Mouse (Mus musculus) ES-E14 (cell line): ENCODE data around the gene Aim2. TPM values are rescaled to one million over a fixed set of nuclear protein-coding genes. Genes with fewer than 3 reads are reported as not detected.

Experiments
- DNase-seq: peaks from one replicate; pipeline ENCODE4 v3.0.0-alpha.2; 2013; ENCODE audit warnings: low read depth, low spot score
- H3K27ac ChIP-seq: 2 replicates; pipeline ENCODE4 v1.5.1; 2012; ENCODE audit warnings: low read depth, mild to moderate bottlenecking, low read length, moderate library complexity, mixed read lengths; ENCODE audit not compliant: poor library complexity, insufficient read depth, severe bottlenecking
- H3K36me3 ChIP-seq: 2 replicates; pipeline ENCODE4 v1.6.1; 2012; ENCODE audit warnings: mild to moderate bottlenecking, low read length, moderate library complexity, mixed read lengths; ENCODE audit not compliant: control insufficient read depth, poor library complexity, insufficient read depth, severe bottlenecking
- H3K4me1 ChIP-seq, 2 experiments: fragments of 150-350 bp in 1 of 2; sonication (generic) in 1 of 2; 2 replicates each; pipeline ENCODE4 v1.6.1; 2012; ENCODE audit warnings: low read length in 2 of 2, mild to moderate bottlenecking in 1 of 2, mixed read lengths in 1 of 2; ENCODE audit not compliant: control insufficient read depth in 2 of 2, insufficient read depth in 2 of 2, poor library complexity in 1 of 2
- H3K4me3 ChIP-seq, 2 experiments: fragments of 150-350 bp in 1 of 2; sonication (generic) in 1 of 2; 2 replicates each; pipeline ENCODE4 v1.5.1; 2012; ENCODE audit warnings: low read length in 2 of 2, low read depth in 1 of 2, mild to moderate bottlenecking in 1 of 2, mixed read lengths in 1 of 2; ENCODE audit not compliant: insufficient read depth in 1 of 2, poor library complexity in 1 of 2, severe bottlenecking in 1 of 2
- H3K9ac ChIP-seq: 2 replicates; pipeline ENCODE4 v1.6.1; 2012; ENCODE audit warnings: low read depth, mild to moderate bottlenecking, low read length, mixed read lengths; ENCODE audit not compliant: poor library complexity, insufficient read depth, severe bottlenecking
- H3K9me3 ChIP-seq: fragments of 150-350 bp; sonication (generic); 2 replicates; pipeline ENCODE4 v1.6.1; 2012; ENCODE audit warnings: low read depth, mild to moderate bottlenecking, low read length; ENCODE audit not compliant: control insufficient read depth, insufficient read depth
- CHD2 ChIP-seq: IDR thresholded peaks from 2 replicates; pipeline ENCODE4 v1.6.1; 2014; ENCODE audit warnings: mild to moderate bottlenecking, low read depth, low read length, inconsistent platforms
- HCFC1 ChIP-seq: IDR thresholded peaks from 2 replicates; pipeline ENCODE4 v1.6.1; 2012; ENCODE audit warnings: low read length, inconsistent platforms, borderline replicate concordance; ENCODE audit not compliant: insufficient read depth
- MAFK ChIP-seq: IDR thresholded peaks from 2 replicates; pipeline ENCODE4 v1.6.1; 2014; ENCODE audit warnings: mild to moderate bottlenecking, low read depth, low read length, inconsistent platforms; ENCODE audit not compliant: insufficient read depth
- ZC3H11A ChIP-seq: IDR thresholded peaks from 2 replicates; pipeline ENCODE4 v1.6.1; 2012; ENCODE audit warnings: low read depth, mild to moderate bottlenecking, inconsistent platforms, low read length, borderline replicate concordance
- ZNF384 ChIP-seq: IDR thresholded peaks from 2 replicates; pipeline ENCODE4 v1.6.1; 2012; ENCODE audit warnings: low read depth, low read length, inconsistent platforms
- in situ Hi-C, 2 experiments: fragments of 600-800 bp; cut with MboI; formaldehyde crosslinking; loops; one replicate each; pipeline ENCODE4 v1.15.1; 2025; ENCODE audit warnings: low sequenced_read_pairs in 2 of 2, inconsistent platforms in 1 of 2; ENCODE audit not compliant: unreplicated experiment in 2 of 2
- total RNA-seq: library from RNA; depleted of rRNA; stranded (reverse); fragments of 300-350 nt; gene quantifications from 2 replicates; pipeline ENCODE4 v1.2.3, GENCODE M21; 2012

The Aim2 gene
- total RNA-seq, 1 experiment, result 17.0 TPM

GRCm38 (mm10) chr1:173326552-173326951 lies 24.1 kb upstream of the Aim2 start:
- no peak overlapping the region for H3K9ac ChIP-seq
- H3K36me3 ChIP-seq, result no peaks in the 10 kb centered on the region
- no peak for DNase-seq
- H3K9me3 ChIP-seq, result no peaks in the 10 kb centered on the region
- no peaks in the 10 kb centered on the region for H3K4me1 ChIP-seq
- no peak overlapping the region for H3K4me3 ChIP-seq
- TF ChIP-seq MAFK (no peak), ZC3H11A (no peak)
- no peak overlapping the region for H3K27ac ChIP-seq
- in situ Hi-C loops, result loop anchor here in 1 of 2 experiments (10.0 kb wide), 1 partner anchor 58 kb away; no protein-coding TSS in a partner anchor

- no peak for DNase-seq
- in situ Hi-C loops, result loop anchor here in 1 of 2 experiments (10.0 kb wide), 1 partner anchor 56 kb away; no protein-coding TSS in a partner anchor
- no peak overlapping the region for H3K27ac ChIP-seq
- no peak overlapping the region for H3K4me3 ChIP-seq
- H3K9ac ChIP-seq, result no peak overlapping the region
- no peaks in the 10 kb centered on the region for H3K9me3 ChIP-seq
- H3K36me3 ChIP-seq, result no peaks in the 10 kb centered on the region
- no peak for TF ChIP-seq ZC3H11A
- TF ChIP-seq CHD2, result no peak
- TF ChIP-seq ZNF384, result no peak
- TF ChIP-seq HCFC1, result no peak
- no peak for TF ChIP-seq MAFK
- H3K4me1 ChIP-seq, result no peaks in the 10 kb centered on the region
Measured at GRCm38 (mm10) chr1:173328446-173328845, 22.2 kb upstream of the Aim2 start.

- DNase-seq, result no peak
- no peak overlapping the region for H3K9ac ChIP-seq
- H3K9me3 ChIP-seq, result no peaks in the 10 kb centered on the region
- H3K4me3 ChIP-seq, result no peak overlapping the region
- in situ Hi-C loops, result loop anchor here in 1 of 2 experiments (10.0 kb wide), 1 partner anchor 56 kb away; no protein-coding TSS in a partner anchor
- no peak overlapping the region for H3K27ac ChIP-seq
- TF ChIP-seq HCFC1 (no peak), MAFK (no peak), CHD2 (no peak), ZC3H11A (no peak), ZNF384 (no peak)
- H3K36me3 ChIP-seq, result no peaks in the 10 kb centered on the region
- H3K4me1 ChIP-seq, result no peaks in the 10 kb centered on the region
Measured at GRCm38 (mm10) chr1:173329185-173329584, 21.5 kb upstream of the Aim2 start.

- Histone ChIP-seq H3K9ac (no peak overlapping the region), H3K9me3 (no peaks in the 10 kb centered on the region), H3K4me1 (no peaks in the 10 kb centered on the region), H3K4me3 (no peak overlapping the region), H3K36me3 (no peaks in the 10 kb centered on the region), H3K27ac (no peak overlapping the region)
- DNase-seq, result no peak
- in situ Hi-C loops, result loop anchor here in 1 of 2 experiments (10.0 kb wide), 1 partner anchor 55 kb away; no protein-coding TSS in a partner anchor
- TF ChIP-seq HCFC1, result no peak
- no peak for TF ChIP-seq CHD2
- no peak for TF ChIP-seq ZC3H11A
- no peak for TF ChIP-seq MAFK
- TF ChIP-seq ZNF384, result no peak
Measured at GRCm38 (mm10) chr1:173329743-173330142, 20.9 kb upstream of the Aim2 start.

GRCm38 (mm10) chr1:173332418-173332817 lies 18.3 kb upstream of the Aim2 start:
- DNase-seq, result no peak
- Histone ChIP-seq H3K4me1 (peaks cover 0 to 6% of the 10 kb centered on the region in 2 experiments; a peak in 1 of 4 replicates), H3K36me3 (no peaks in the 10 kb centered on the region), H3K9me3 (no peaks in the 10 kb centered on the region), H3K9ac (no peak overlapping the region), H3K4me3 (no peak overlapping the region), H3K27ac (no peak overlapping the region)
- TF ChIP-seq ZNF384 (no peak), HCFC1 (no peak), CHD2 (no peak)
- in situ Hi-C loops, result no loop called here
